Mouse (Mus musculus): Measurements from ENCODE around the gene Svop.
A peak's percentile ranks its signal among the peaks of the same experiment; 100 is the strongest.

Svop gene

DNA sequence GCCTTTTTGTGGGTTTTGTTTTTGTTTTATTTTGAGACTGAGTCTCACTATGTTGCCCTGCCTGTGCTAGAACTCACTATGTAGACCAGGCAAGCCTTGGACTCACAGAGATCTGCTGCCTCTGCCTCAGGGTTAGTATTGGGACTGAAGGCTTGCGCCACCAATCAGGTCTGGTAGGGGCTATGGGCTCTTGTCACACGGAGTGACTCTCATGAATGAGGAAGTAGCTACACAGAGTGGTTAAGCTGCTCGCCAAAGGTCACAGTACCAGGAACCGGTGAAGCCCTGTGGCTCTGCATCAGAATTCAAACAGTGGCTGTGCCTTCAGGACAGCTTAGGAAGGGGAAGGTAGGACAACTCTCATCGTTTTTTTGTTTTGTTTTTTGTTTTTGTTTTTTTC lies 92.0 kb downstream of the Svop start:
- no peak for DNase-seq (ENCODE audit: low read depth, low spot score)

DNA sequence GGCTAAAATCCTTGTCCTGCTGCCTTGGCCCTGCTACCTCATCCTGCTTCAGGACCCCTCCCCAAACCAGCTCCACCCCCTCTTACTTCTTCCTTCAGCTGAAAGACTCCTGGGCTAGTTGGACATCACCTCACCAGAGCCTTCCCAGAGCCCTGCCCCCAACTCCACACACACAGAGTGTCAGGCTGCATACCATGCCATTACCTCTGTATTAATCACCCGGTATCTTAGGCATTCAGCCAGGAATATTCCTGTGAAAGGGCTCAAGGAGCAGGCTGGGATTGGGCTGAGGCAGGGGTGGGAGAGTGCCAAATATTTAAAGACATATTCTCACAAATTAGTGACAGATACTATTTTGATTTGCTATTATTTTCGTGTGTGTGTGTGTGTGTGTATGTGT lies 94.9 kb downstream of the Svop start:
- no peak for DNase-seq (ENCODE audit: low read depth, low spot score)

- peak; percentile 75 for DNase-seq (ENCODE audit: low read depth, low spot score)
Observed at GRCm38 (mm10) chr5:113993487-113994465, 97.6 kb downstream of the Svop start, which contains the start of gene Ssh1. Gene Ssh1 (minus strand): TSS chr5:113993894.

GRCm38 (mm10) chr5:113993031-113993486 lies 98.3 kb downstream of the Svop start:
- peak; percentile 56 for DNase-seq (ENCODE audit: low read depth, low spot score)

GRCm38 (mm10) chr5:113992339-113992831 lies 99.0 kb downstream of the Svop start:
- peak; percentile 89 for DNase-seq (ENCODE audit: low read depth, low spot score)

DNA sequence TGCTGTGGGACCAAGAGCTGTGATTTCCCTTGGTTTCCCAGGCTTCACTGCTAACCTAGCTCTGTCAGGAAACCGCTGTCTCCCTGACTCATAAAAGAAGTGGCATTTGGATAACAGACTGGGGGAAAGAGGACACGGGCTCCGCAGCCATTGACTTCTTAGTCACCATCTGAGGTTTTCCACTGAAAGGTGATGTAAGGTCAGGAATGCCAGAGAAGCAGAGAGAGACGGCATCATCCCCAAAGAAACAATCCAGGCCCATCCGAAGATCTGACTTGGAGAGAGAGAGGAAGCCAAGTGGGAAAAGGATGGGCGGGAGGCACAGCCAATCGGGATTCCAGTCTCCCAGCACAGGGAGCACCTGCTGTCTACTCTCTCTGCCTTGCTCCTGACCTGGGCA lies 100.2 kb downstream of the Svop start:
- no peak for DNase-seq (ENCODE audit: low read depth, low spot score)

- DNase-seq (ENCODE audit: low read depth, low spot score) = no peak
Observed at GRCm38 (mm10) chr5:113990593-113990992, 100.8 kb downstream of the Svop start.

GRCm38 (mm10) chr5:113989437-113990024 lies 101.8 kb downstream of the Svop start:
- DNase-seq (ENCODE audit: low read depth, low spot score) = no peak

DNA sequence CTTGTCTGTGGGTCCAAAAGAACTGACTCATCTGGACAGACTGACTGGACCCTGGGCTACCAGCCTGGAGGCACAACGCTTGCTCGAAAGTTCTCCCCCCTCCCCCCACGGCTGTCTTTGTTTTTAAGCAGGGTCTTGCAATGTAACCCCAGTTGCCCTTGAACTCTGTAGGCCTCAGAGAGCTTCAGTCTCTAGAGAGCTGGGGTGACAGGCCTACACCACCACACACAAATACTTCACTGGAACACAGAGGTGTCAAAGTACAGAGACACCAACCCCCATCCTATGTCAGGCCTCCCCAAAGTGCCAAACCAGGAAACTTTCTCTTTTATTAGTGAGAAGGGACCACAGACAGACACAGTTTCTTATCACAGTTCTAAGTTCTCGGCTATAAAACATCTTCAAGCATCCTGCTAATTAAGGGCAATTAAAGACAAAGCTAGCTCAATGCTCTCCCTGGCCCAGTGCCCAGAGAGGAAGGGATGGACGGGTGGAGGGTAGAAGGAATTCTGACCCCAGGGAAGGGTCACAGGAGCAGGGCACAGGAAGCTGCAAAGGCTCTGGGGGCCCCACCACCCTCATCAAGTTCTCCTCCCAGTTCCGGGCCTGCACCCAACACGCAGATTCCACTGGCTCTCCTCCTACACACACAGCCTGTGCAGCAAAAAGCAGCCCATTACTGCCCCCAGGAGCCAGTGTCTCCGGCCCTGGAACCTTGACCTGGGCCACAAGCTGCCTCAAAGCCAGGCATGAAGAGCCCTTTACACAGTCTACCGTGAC lies 105.0 kb downstream of the Svop start:
- DNase-seq (ENCODE audit: low read depth, low spot score) = no peak

DNA sequence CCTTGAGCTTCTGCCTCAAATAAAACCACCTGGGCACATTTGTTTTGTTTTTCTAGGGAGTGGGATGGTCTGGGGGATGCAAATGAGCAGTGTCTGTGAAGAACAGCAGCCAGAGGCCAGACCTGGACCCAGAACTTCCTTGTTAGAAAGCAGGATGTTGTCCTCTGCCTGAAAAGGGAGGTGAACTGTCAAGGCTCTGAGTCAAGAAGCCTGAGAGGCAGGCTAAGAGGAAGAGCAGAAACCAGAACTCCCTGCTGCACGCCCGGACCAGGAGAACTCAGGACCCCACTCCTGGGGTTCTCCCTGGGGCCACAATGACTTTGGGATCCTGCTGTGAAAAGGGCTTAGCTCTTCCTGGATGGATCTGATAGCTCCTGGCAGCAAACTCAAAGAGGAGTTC lies 105.6 kb downstream of the Svop start:
- DNase-seq (ENCODE audit: low read depth, low spot score) = no peak

DNA sequence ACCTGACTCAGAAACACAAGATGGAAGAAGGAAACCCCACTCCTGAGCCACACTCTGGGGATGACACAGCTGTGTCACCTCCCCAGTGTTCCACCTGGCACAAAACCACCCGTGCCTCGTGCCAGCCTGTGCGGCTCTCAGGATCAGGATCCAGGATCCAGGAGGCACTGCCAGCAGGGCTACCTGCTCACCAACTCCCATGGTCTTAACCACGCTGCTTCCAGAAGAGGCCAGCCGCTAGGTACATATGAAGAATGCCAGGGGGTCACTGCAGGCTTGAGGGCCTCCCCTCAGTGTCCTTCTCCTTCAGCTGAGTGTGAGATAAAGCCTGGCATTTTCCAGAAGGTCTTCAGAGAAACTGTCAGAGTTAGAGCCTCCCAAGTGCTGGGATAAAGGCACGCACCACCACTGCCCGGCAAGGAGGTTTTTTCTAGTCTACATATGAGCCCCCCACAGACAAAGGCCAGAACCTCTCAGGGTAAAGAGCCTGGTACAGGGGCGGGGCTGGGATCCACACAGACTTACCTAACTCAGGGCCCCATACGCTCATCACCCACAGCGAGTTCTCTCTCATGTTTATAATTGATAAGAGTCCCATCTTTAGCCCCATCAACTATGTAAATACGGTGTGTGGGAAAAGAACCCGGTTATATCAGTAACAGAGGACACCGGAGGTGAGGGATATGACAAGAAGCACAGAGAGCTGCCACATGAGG lies 107.2 kb downstream of the Svop start:
- no peak for DNase-seq (ENCODE audit: low read depth, low spot score)

- no peak for DNase-seq (ENCODE audit: low read depth, low spot score)
Observed at GRCm38 (mm10) chr5:113983541-113983940, 107.8 kb downstream of the Svop start.

DNA sequence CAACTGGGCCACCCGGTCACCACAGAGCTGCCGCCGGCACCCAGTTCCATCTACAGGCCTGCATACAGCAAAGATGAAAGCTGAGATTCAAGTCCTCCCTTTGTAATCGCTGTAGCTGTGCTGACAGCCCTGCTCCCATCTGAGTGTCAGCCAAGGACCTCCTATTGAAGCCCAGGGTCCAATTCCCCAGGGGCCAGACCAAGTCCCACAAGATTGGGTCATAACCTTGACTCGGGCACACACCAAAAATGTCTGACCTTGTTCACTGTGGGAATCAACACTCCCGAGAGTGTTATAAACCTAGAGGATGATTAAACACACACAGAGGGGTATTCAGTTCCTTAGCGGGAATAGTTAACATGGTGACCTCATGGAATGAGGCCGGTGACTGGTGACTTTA lies 109.5 kb downstream of the Svop start:
- no peak for DNase-seq (ENCODE audit: low read depth, low spot score)

DNA sequence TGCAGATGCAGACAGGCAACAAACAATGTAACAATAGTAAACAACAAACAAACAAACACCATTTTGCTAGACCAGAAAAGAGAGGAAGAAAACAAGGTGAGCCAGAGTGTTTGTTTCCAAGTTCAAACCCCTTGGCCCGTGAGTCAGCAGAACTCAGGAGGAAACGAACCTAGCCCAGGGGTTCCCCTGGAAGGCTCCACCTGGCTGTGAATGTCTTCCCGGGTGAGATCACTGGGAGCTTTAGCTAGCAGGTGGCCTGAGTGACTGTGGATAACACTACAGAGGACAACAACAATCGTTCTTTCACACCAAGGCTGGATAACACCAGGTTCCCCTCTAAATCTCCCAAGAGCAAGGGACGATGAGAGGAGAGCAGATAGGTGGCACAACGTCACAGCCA lies 110.2 kb downstream of the Svop start:
- no peak for DNase-seq (ENCODE audit: low read depth, low spot score)

DNA sequence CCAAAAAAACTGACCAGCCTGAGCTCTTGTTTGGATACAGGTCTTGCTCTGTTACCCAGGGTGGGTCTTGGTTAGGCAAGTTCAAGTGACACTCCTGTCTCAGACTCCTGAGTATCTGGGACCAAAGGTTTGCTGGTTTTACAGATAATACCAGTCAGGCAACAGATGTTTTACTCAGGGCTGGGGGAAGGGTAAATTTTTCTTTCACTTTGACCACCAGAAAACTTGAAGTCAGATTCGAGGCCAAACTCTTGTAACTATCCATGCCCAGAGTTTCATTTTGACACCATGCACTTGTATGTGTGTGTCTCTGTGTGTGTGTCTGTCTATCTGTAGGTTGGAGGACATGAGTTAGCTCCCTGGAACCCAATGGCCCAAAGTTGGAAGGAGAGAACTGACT lies 110.9 kb downstream of the Svop start:
- no peak for DNase-seq (ENCODE audit: low read depth, low spot score)

GRCm38 (mm10) chr5:113977309-113977708 lies 114.1 kb downstream of the Svop start:
- no peak for DNase-seq (ENCODE audit: low read depth, low spot score)

Measured in CD4-positive helper T cell, adult 2 months (primary cell).